Mouse (Mus musculus) kidney, postnatal 0 days (tissue): Measurements from ENCODE around the gene 9330161L09Rik. TPM values are rescaled to one million over a fixed set of nuclear protein-coding genes. Genes with fewer than 3 reads are reported as not detected.

Source experiments
- ATAC-seq: fragments of 200-750 bp; cut with Nextera tagmentation; replicated peaks from 2 replicates; pipeline ENCODE4 v1.8.0; 2017; ENCODE audit warnings: low read depth, moderate number of reproducible peaks, moderate TSS enrichment, moderate library complexity; ENCODE audit not compliant: low FRiP score
- DNase-seq: peaks from one replicate; pipeline ENCODE4 v3.0.0-alpha.2; 2016; ENCODE audit warnings: low spot score
- H3K27ac ChIP-seq: fragments of 300-500 bp; sonication (generic); 2 replicates; pipeline ENCODE4 v1.5.1; 2014; ENCODE audit warnings: mild to moderate bottlenecking
- H3K27me3 ChIP-seq: fragments of 300-500 bp; sonication (generic); 2 replicates; pipeline ENCODE4 v1.6.1; 2014; ENCODE audit warnings: low read length, mixed read lengths; ENCODE audit not compliant: insufficient read depth
- H3K36me3 ChIP-seq: fragments of 300-500 bp; sonication (generic); 2 replicates; pipeline ENCODE4 v1.6.1; 2014; ENCODE audit warnings: low read length, mixed read lengths; ENCODE audit not compliant: insufficient read depth
- H3K4me1 ChIP-seq: fragments of 300-500 bp; sonication (generic); replicated peaks from 2 replicates; pipeline ENCODE4 v1.6.1; 2014; ENCODE audit warnings: antibody characterized with exemption, low read length, mixed read lengths; ENCODE audit not compliant: insufficient read depth
- H3K4me2 ChIP-seq: fragments of 300-500 bp; sonication (generic); 2 replicates; pipeline ENCODE4 v1.6.1; 2014; ENCODE audit warnings: mild to moderate bottlenecking, low read length, moderate library complexity, mixed read lengths
- H3K4me3 ChIP-seq: fragments of 300-500 bp; sonication (generic); replicated peaks from 2 replicates; pipeline ENCODE4 v1.5.1; 2014; ENCODE audit warnings: low read depth, low read length
- H3K9ac ChIP-seq: fragments of 300-500 bp; sonication (generic); 2 replicates; pipeline ENCODE4 v1.6.1; 2014; ENCODE audit warnings: low read depth, low read length
- H3K9me3 ChIP-seq: fragments of 300-500 bp; sonication (generic); replicated peaks from 2 replicates; pipeline ENCODE4 v1.6.1; 2016; ENCODE audit warnings: low read length, inconsistent platforms, mixed read lengths
- CTCF ChIP-seq: IDR thresholded peaks from 2 replicates; pipeline ENCODE4 v1.5.1; 2016; ENCODE audit warnings: antibody characterized with exemption, low read depth, mild to moderate bottlenecking, moderate library complexity
- WGBS: fragments of 180-500 bp; shearing (Covaris S2); extraction: QIAGEN DNeasy Blood & Tissue Kit; methylation state at CpG from one replicate; pipeline ENCODE4 v1.1.7; 2014; 5-methylcytosine and 5-hydroxymethylcytosine counted together
- polyA plus RNA-seq: library from polyadenylated mRNA; unstranded; fragments of >200 nt; fragmentation: Nextera tagmentation; extraction: Ambion mirVana; gene quantifications from 2 replicates; pipeline ENCODE4 v1.2.1, GENCODE M21; 2015

Gene 9330161L09Rik
- polyA plus RNA-seq, 1 experiment from 2014 or later, result 0.34 TPM

- Histone ChIP-seq H3K27ac (no peak overlapping the region), H3K27me3 (no peaks in the 10 kb centered on the region), H3K36me3 (0 out of 2 replicates have a peak, but pooled peaks cover 12% of the 10 kb centered on the region), H3K9me3 (no peaks in the 10 kb centered on the region), H3K4me3 (peak overlapping the region; percentile 96), H3K9ac (peak overlapping the region; percentile 89), H3K4me2 (peak overlapping the region; percentile 87), H3K4me1 (0 out of 2 replicates have a peak, but pooled peaks cover 6% of the 10 kb centered on the region)
- ATAC-seq (peak; percentile 14; the same call in 1 of the 2 replicates), DNase-seq (no peak)
- TF ChIP-seq CTCF, result no peak
- WGBS, result 10% methylated on average over 33 of the region's 33 CpGs
Observed at GRCm38 (mm10) chr12:103425016-103425728, 17.6 kb upstream of the 9330161L09Rik start.

- no peak for DNase-seq
- no peak for TF ChIP-seq CTCF
- Histone ChIP-seq H3K9ac (no peak overlapping the region), H3K27me3 (no peaks in the 10 kb centered on the region), H3K4me3 (no peak overlapping the region), H3K4me1 (no peaks in the 10 kb centered on the region), H3K4me2 (no peak overlapping the region), H3K9me3 (no peaks in the 10 kb centered on the region), H3K27ac (no peak overlapping the region), H3K36me3 (peaks cover 70% of the 10 kb centered on the region)
- WGBS, result 90% methylated on average over 10 of the region's 10 CpGs
- ATAC-seq, result no peak
Observed at GRCm38 (mm10) chr12:103408144-103408543, 524 bp upstream of the 9330161L09Rik start.

- ATAC-seq, result no peak
- no peak for TF ChIP-seq CTCF
Observed at GRCm38 (mm10) chr12:103404131-103404530, 3.5 kb downstream of the 9330161L09Rik start.

GRCm38 (mm10) chr12:103396751-103397150 lies 10.9 kb downstream of the 9330161L09Rik start:
- DNase-seq (no peak), ATAC-seq (no peak)
- no peaks in the 10 kb centered on the region for H3K27me3 ChIP-seq
- H3K36me3 ChIP-seq, result no peaks in the 10 kb centered on the region
- H3K9me3 ChIP-seq, result no peaks in the 10 kb centered on the region
- TF ChIP-seq CTCF, result no peak
- no peaks in the 10 kb centered on the region for H3K4me1 ChIP-seq
- H3K4me2 ChIP-seq, result no peak overlapping the region
- H3K4me3 ChIP-seq, result no peak overlapping the region
- H3K27ac ChIP-seq, result no peak overlapping the region
- 70% methylated on average over 7 of the region's 7 CpGs for WGBS
- no peak overlapping the region for H3K9ac ChIP-seq

More at GRCm38 (mm10) chr12:103404131-103404530, 3.5 kb downstream of the 9330161L09Rik start:
- H3K36me3 ChIP-seq, result peaks cover 42% of the 10 kb centered on the region
- H3K4me1 ChIP-seq, result no peaks in the 10 kb centered on the region
- H3K4me2 ChIP-seq, result no peak overlapping the region
- H3K27me3 ChIP-seq, result no peaks in the 10 kb centered on the region
- WGBS, result 82% methylated on average over 18 of the region's 18 CpGs
- no peak overlapping the region for H3K4me3 ChIP-seq
- no peak for DNase-seq
- H3K9ac ChIP-seq, result no peak overlapping the region
- H3K9me3 ChIP-seq, result no peaks in the 10 kb centered on the region
- no peak overlapping the region for H3K27ac ChIP-seq

- Histone ChIP-seq H3K4me3 (no peak overlapping the region), H3K4me1 (no peaks in the 10 kb centered on the region), H3K27ac (peak overlapping the region; percentile 50; the same call in 1 of the 2 replicates), H3K9me3 (no peaks in the 10 kb centered on the region), H3K4me2 (no peak overlapping the region), H3K9ac (no peak overlapping the region), H3K36me3 (no peaks in the 10 kb centered on the region), H3K27me3 (no peaks in the 10 kb centered on the region)
- no peak for TF ChIP-seq CTCF
- DNase-seq (peak; percentile 24), ATAC-seq (peak; percentile 60; the same call in 1 of the 2 replicates)
- 38% methylated on average over 12 of the region's 12 CpGs for WGBS
Observed at GRCm38 (mm10) chr12:103395486-103396275, 11.9 kb downstream of the 9330161L09Rik start.

GRCm38 (mm10) chr12:103393528-103393927 lies 14.1 kb downstream of the 9330161L09Rik start:
- H3K36me3 ChIP-seq, result no peaks in the 10 kb centered on the region
- H3K9ac ChIP-seq, result no peak overlapping the region
- no peak for TF ChIP-seq CTCF
- no peak overlapping the region for H3K4me2 ChIP-seq
- DNase-seq (no peak), ATAC-seq (no peak)
- 0 out of 2 replicates have a peak, but pooled peaks cover 5% of the 10 kb centered on the region for H3K4me1 ChIP-seq
- H3K4me3 ChIP-seq, result no peak overlapping the region
- WGBS, result 35% methylated on average over 6 of the region's 6 CpGs
- H3K27me3 ChIP-seq, result no peaks in the 10 kb centered on the region
- H3K9me3 ChIP-seq, result no peaks in the 10 kb centered on the region
- no peak overlapping the region for H3K27ac ChIP-seq
